Mouse (Mus musculus): Measurements from ENCODE around the gene Rhoj. TPM values are rescaled to one million over a fixed set of nuclear protein-coding genes. Genes with fewer than 3 reads are reported as not detected.

The Rhoj gene
- polyA plus RNA-seq, 1 experiment from 2014 or later, result 26.0 TPM

DNA sequence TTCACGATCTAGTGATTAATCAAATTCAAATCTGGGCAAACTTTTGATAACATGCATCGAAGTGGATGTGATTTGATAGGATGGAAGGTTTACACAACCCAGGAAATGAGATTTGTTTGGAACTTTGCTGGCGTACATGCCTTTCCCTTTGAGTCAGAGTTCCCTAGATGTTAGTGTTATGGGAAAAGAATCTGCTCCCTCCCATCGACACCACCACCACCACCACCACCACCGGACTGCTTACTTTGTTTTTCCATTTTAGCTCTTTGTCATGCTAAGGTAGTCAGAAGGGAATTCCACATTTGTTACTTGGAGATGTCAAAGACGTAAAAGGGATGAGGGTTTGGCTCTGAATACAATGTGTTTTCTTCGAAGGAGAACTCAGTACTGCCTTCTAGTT is 46.2 kb downstream of the Rhoj start:
- H3K9me3 ChIP-seq, result no peaks in the 10 kb centered on the region
- 73% methylated on average over 7 of the region's 7 CpGs for WGBS
- no peaks in the 10 kb centered on the region for H3K27me3 ChIP-seq (ENCODE audit: insufficient read depth, poor library complexity, severe bottlenecking)
- no peak overlapping the region for H3K27ac ChIP-seq
- H3K4me3 ChIP-seq, result no peak overlapping the region
- no peak for DNase-seq (ENCODE audit: low spot score)
- H3K4me1 ChIP-seq, result peaks cover 2% of the 10 kb centered on the region
- no peaks in the 10 kb centered on the region for H3K36me3 ChIP-seq

GRCm38 (mm10) chr12:75357781-75358180 is 49.7 kb downstream of the Rhoj start:
- 90% methylated on average over 4 of the region's 4 CpGs for WGBS
- Histone ChIP-seq H3K36me3 (0 out of 2 replicates have a peak, but pooled peaks cover 3% of the 10 kb centered on the region), H3K27ac (no peak overlapping the region), H3K4me1 (peaks cover 10% of the 10 kb centered on the region), H3K4me3 (no peak overlapping the region), H3K27me3 (ENCODE audit: insufficient read depth, poor library complexity, severe bottlenecking) (no peaks in the 10 kb centered on the region), H3K9me3 (no peaks in the 10 kb centered on the region)
- peak; percentile 65 for DNase-seq (ENCODE audit: low spot score)

GRCm38 (mm10) chr12:75358714-75359113 is 50.6 kb downstream of the Rhoj start:
- WGBS, result 85% methylated on average over 4 of the region's 4 CpGs
- DNase-seq (ENCODE audit: low spot score), result peak; percentile 7
- H3K4me3 ChIP-seq, result no peak overlapping the region
- 0 out of 2 replicates have a peak, but pooled peaks cover 3% of the 10 kb centered on the region for H3K36me3 ChIP-seq
- no peaks in the 10 kb centered on the region for H3K9me3 ChIP-seq
- H3K27ac ChIP-seq, result no peak overlapping the region
- no peaks in the 10 kb centered on the region for H3K27me3 ChIP-seq (ENCODE audit: insufficient read depth, poor library complexity, severe bottlenecking)
- peaks cover 10% of the 10 kb centered on the region for H3K4me1 ChIP-seq

GRCm38 (mm10) chr12:75359500-75359899 is 51.4 kb downstream of the Rhoj start:
- WGBS, result 21% methylated on average over 2 of the region's 2 CpGs

DNA sequence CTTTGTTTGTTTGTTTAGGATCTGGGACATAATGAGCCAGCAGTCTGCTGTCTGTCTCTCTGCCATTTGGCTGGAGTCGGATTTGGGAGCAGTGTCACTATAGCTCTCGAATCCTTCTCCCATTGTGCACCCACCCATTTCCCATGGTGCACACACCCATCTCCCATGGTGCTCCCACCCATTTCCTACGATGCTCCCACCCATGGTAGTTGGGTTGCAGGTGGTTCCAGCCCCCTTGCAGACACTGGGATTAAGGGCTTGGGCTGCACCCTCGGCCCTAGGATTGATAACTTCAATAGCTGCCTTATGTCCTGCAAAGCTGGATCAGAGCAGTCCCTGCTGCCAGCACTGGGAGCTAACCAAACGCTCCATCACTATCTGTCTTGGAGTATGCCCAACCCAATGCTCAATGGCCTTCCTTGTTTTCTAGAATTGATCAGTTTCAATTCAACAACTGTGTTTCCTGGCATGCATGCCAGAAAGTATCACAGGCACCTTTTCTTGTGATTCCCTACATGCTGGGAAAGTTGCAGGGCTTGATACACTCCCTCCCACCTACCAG is 51.9 kb downstream of the Rhoj start:
- Histone ChIP-seq H3K36me3 (0 out of 2 replicates have a peak, but pooled peaks cover 3% of the 10 kb centered on the region), H3K27me3 (ENCODE audit: insufficient read depth, poor library complexity, severe bottlenecking) (no peaks in the 10 kb centered on the region), H3K4me3 (no peak overlapping the region), H3K9me3 (no peaks in the 10 kb centered on the region), H3K27ac (no peak overlapping the region), H3K4me1 (peaks cover 10% of the 10 kb centered on the region)
- 58% methylated on average over 5 of the region's 5 CpGs for WGBS
- no peak for DNase-seq (ENCODE audit: low spot score)

More at GRCm38 (mm10) chr12:75359500-75359899, 51.4 kb downstream of the Rhoj start:
- Histone ChIP-seq H3K36me3 (0 out of 2 replicates have a peak, but pooled peaks cover 3% of the 10 kb centered on the region), H3K4me1 (peaks cover 10% of the 10 kb centered on the region), H3K4me3 (no peak overlapping the region), H3K9me3 (no peaks in the 10 kb centered on the region), H3K27me3 (ENCODE audit: insufficient read depth, poor library complexity, severe bottlenecking) (no peaks in the 10 kb centered on the region), H3K27ac (no peak overlapping the region)
- no peak for DNase-seq (ENCODE audit: low spot score)

GRCm38 (mm10) chr12:75362456-75362855 is 54.3 kb downstream of the Rhoj start:
- 0 out of 2 replicates have a peak, but pooled peaks cover 3% of the 10 kb centered on the region for H3K27me3 ChIP-seq (ENCODE audit: insufficient read depth, poor library complexity, severe bottlenecking)
- no peaks in the 10 kb centered on the region for H3K9me3 ChIP-seq
- 0 out of 2 replicates have a peak, but pooled peaks cover 3% of the 10 kb centered on the region for H3K36me3 ChIP-seq
- H3K4me1 ChIP-seq, result peaks cover 10% of the 10 kb centered on the region
- H3K4me3 ChIP-seq, result no peak overlapping the region
- WGBS, result 91% methylated on average over 16 of the region's 16 CpGs
- DNase-seq (ENCODE audit: low spot score), result peak; percentile 25
- H3K27ac ChIP-seq, result no peak overlapping the region

DNA sequence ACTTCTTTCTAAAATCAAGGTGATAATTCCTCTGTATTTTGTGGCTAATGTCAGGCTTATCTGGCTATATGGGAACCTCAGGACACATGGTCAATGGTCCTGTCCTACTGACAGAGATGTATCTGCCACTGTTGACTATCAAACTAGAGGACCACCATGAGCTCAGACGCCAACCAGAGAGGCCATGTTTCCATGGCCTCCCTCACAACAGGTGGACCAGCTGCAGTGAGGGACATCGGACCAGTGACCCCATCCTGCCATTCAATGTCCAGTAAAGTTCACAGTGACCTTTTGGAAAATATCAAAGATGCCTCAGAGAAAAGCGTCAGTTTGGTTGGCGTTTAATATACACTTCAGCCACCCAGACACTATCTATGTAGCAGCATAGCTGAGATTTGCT is 56.3 kb downstream of the Rhoj start:
- Histone ChIP-seq H3K4me3 (no peak overlapping the region), H3K9me3 (no peaks in the 10 kb centered on the region), H3K27me3 (ENCODE audit: insufficient read depth, poor library complexity, severe bottlenecking) (0 out of 2 replicates have a peak, but pooled peaks cover 3% of the 10 kb centered on the region), H3K27ac (no peak overlapping the region), H3K4me1 (peaks cover 19% of the 10 kb centered on the region), H3K36me3 (0 out of 2 replicates have a peak, but pooled peaks cover 3% of the 10 kb centered on the region)
- no peak for DNase-seq (ENCODE audit: low spot score)
- WGBS, result 88% methylated on average over 4 of the region's 4 CpGs

DNA sequence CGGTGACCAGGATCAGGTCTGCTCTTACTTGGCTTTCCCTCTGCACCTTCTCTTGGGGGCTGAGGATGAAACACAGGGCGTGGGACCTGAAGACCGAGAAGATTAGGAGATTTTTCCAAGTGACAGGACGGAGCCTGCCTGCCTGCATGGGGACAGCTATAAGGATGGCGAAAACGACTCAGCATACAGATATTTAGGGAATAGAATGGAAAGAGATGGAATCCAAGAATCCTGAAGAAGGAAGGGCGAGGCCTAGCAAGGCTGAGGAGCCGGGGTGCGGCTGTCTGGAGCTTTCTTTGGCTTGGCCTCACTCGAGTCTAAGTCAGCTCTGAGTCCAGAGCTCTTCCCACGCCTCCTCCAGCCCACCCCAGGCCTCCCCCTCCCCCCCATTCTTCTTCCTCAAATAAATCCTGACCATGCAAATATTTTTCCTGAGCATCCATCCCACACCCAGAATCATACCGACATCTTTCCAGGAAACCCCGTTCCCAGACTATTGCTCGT is 57.6 kb downstream of the Rhoj start:
- 81% methylated on average over 14 of the region's 14 CpGs for WGBS
- 0 out of 2 replicates have a peak, but pooled peaks cover 3% of the 10 kb centered on the region for H3K27me3 ChIP-seq (ENCODE audit: insufficient read depth, poor library complexity, severe bottlenecking)
- no peak for DNase-seq (ENCODE audit: low spot score)
- H3K36me3 ChIP-seq, result 0 out of 2 replicates have a peak, but pooled peaks cover 3% of the 10 kb centered on the region
- peaks cover 12% of the 10 kb centered on the region for H3K4me1 ChIP-seq
- no peak overlapping the region for H3K4me3 ChIP-seq
- no peak overlapping the region for H3K27ac ChIP-seq
- H3K9me3 ChIP-seq, result no peaks in the 10 kb centered on the region

- Histone ChIP-seq H3K36me3 (0 out of 2 replicates have a peak, but pooled peaks cover 3% of the 10 kb centered on the region), H3K9me3 (no peaks in the 10 kb centered on the region), H3K27me3 (ENCODE audit: insufficient read depth, poor library complexity, severe bottlenecking) (0 out of 2 replicates have a peak, but pooled peaks cover 3% of the 10 kb centered on the region), H3K27ac (no peak overlapping the region), H3K4me1 (peaks cover 12% of the 10 kb centered on the region), H3K4me3 (no peak overlapping the region)
- 82% methylated on average over 6 of the region's 6 CpGs for WGBS
- no peak for DNase-seq (ENCODE audit: low spot score)
These were observed 59.2 kb downstream of the Rhoj start for GRCm38 (mm10) chr12:75367371-75367770.

DNA sequence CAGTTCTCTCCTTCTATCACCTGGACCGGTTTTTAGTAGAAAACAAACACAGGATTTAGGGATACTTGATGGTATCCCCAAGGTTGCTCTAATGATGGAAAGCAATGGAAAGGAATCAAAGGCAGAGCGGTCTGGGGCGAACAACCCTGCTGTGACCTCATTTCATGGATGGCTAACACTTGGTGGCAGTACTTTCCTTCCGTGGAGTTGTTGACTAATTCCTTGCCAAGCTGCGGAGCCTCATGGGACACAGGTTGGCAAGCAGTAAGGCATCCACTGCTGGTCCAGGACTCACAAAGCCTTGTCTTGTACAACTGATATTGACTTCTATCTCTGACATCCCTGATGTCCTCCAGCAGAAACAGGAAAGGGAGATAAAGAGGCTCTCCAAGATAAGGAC is 60.4 kb downstream of the Rhoj start:
- WGBS, result 77% methylated on average over 5 of the region's 5 CpGs
- H3K4me1 ChIP-seq, result peaks cover 12% of the 10 kb centered on the region
- DNase-seq (ENCODE audit: low spot score), result no peak
- no peak overlapping the region for H3K27ac ChIP-seq
- no peaks in the 10 kb centered on the region for H3K9me3 ChIP-seq
- H3K36me3 ChIP-seq, result no peaks in the 10 kb centered on the region
- H3K27me3 ChIP-seq (ENCODE audit: insufficient read depth, poor library complexity, severe bottlenecking), result 0 out of 2 replicates have a peak, but pooled peaks cover 3% of the 10 kb centered on the region
- no peak overlapping the region for H3K4me3 ChIP-seq

DNA sequence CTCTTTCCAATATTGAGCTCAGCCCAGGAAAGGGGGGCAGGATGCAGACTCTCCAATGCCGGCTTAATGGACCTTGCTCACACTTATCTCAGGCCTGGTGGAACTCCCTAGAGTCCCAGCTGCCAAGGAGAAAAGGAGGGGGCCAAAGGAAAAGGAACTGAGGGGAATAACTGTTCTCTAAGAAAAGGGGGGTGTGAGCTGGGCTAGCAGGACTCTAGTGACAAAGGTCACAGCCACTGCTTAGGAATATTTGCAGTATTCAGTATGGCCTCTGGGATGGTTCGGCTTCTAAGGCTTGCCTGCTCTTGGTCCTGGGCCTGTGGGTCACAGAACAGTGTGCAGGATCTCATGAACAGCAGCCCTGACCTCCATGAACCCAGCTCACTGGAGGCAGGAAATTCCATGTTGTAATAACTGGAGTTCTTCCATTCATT is 61.3 kb downstream of the Rhoj start:
- Histone ChIP-seq H3K27ac (no peak overlapping the region), H3K27me3 (ENCODE audit: insufficient read depth, poor library complexity, severe bottlenecking) (0 out of 2 replicates have a peak, but pooled peaks cover 3% of the 10 kb centered on the region), H3K36me3 (no peaks in the 10 kb centered on the region), H3K9me3 (no peaks in the 10 kb centered on the region), H3K4me3 (no peak overlapping the region), H3K4me1 (peaks cover 12% of the 10 kb centered on the region)
- 48% methylated on average over 2 of the region's 2 CpGs for WGBS
- DNase-seq (ENCODE audit: low spot score), result no peak

DNA sequence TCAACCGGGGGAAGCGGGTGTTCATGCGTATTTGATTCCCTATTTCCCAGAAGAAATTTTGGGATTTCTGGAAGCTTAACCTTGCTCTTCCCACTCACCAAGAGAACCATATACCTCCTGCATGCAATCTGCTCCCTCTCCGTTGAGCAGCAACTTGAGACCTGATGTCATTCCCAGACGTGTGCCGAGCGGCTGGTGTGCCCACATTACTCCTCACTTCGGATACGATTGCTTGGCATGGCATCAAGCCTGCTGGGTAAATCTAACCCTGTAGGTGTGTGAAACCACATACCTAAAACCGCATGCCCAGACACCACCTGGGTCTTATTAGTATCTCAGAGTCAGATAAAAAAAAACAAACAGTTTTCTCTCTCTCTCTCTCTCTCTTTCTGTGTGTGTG is 66.3 kb downstream of the Rhoj start:
- Histone ChIP-seq H3K9me3 (no peaks in the 10 kb centered on the region), H3K4me3 (no peak overlapping the region), H3K27me3 (ENCODE audit: insufficient read depth, poor library complexity, severe bottlenecking) (no peaks in the 10 kb centered on the region), H3K27ac (no peak overlapping the region), H3K4me1 (peaks cover under 1% of the 10 kb centered on the region; the same call in 1 of the 2 replicates), H3K36me3 (no peaks in the 10 kb centered on the region)
- DNase-seq (ENCODE audit: low spot score), result no peak
- 92% methylated on average over 10 of the region's 10 CpGs for WGBS

DNA sequence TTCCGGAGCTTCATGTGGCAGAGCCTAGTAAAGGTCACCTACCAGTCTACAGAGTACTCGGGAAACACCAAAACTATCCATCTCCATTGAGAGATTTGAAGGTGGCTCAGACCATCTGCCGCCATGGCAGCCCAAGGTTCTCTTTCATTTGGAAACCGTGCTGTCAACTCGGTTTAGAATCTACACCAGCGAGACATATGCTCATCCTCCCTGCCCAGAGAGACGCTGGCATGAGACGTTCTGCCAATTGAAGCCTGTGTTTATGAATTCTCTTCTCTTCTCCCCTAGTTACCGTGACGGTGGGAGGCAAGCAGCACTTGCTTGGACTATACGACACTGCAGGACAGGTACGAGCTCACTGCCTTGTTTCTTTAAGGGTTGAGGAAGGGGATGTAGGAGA is 66.9 kb downstream of the Rhoj start:
- Histone ChIP-seq H3K27ac (no peak overlapping the region), H3K9me3 (no peaks in the 10 kb centered on the region), H3K4me3 (no peak overlapping the region), H3K36me3 (no peaks in the 10 kb centered on the region), H3K4me1 (no peaks in the 10 kb centered on the region), H3K27me3 (ENCODE audit: insufficient read depth, poor library complexity, severe bottlenecking) (no peaks in the 10 kb centered on the region)
- 89% methylated on average over 12 of the region's 12 CpGs for WGBS
- DNase-seq (ENCODE audit: low spot score), result no peak
